Mouse (Mus musculus) hindbrain, embryonic 11.5 days (tissue): ENCODE results near the gene Capn15. TPM values are rescaled to one million over a fixed set of nuclear protein-coding genes. Genes with fewer than 3 reads are reported as not detected.

Experiments used
- ATAC-seq: fragments of 200-750 bp; cut with Nextera tagmentation; 2 replicates; pipeline ENCODE4 v1.8.0; 2017; ENCODE audit warnings: mild to moderate bottlenecking, moderate TSS enrichment, moderate library complexity; ENCODE audit not compliant: low FRiP score
- DNase-seq: peaks from one replicate; pipeline ENCODE4 v3.0.0-alpha.2; 2015; ENCODE audit warnings: low spot score
- H3K27ac ChIP-seq: fragments of 300-500 bp; sonication (generic); 2 replicates; pipeline ENCODE4 v1.5.1; 2014; ENCODE audit warnings: mild to moderate bottlenecking, low read depth, low read length
- H3K27me3 ChIP-seq: fragments of 300-500 bp; sonication (generic); 2 replicates; pipeline ENCODE4 v1.6.1; 2014; ENCODE audit warnings: mild to moderate bottlenecking, low read length, moderate library complexity, mixed read lengths; ENCODE audit not compliant: control insufficient read depth, insufficient read depth
- H3K36me3 ChIP-seq: fragments of 300-500 bp; sonication (generic); 2 replicates; pipeline ENCODE4 v1.6.1; 2014; ENCODE audit warnings: mild to moderate bottlenecking, low read length, moderate library complexity, mixed read lengths; ENCODE audit not compliant: control insufficient read depth, insufficient read depth
- H3K4me1 ChIP-seq: fragments of 300-500 bp; sonication (generic); replicated peaks from 2 replicates; pipeline ENCODE4 v1.6.1; 2014; ENCODE audit warnings: low read length, mixed read lengths; ENCODE audit not compliant: control insufficient read depth, insufficient read depth
- H3K4me2 ChIP-seq: fragments of 300-500 bp; sonication (generic); replicated peaks from 2 replicates; pipeline ENCODE4 v1.6.1; 2014; ENCODE audit warnings: mild to moderate bottlenecking, low read depth, low read length
- H3K4me3 ChIP-seq: fragments of 300-500 bp; sonication (generic); 2 replicates; pipeline ENCODE4 v1.5.1; 2014; ENCODE audit warnings: low read depth, low read length
- H3K9ac ChIP-seq: fragments of 300-500 bp; sonication (generic); 2 replicates; pipeline ENCODE4 v1.6.1; 2014; ENCODE audit warnings: low read depth, low read length
- H3K9me3 ChIP-seq: fragments of 300-500 bp; sonication (generic); 2 replicates; pipeline ENCODE4 v1.6.1; 2016; ENCODE audit warnings: low read length; ENCODE audit not compliant: control insufficient read depth
- WGBS: fragments of 180-500 bp; shearing (Covaris S2); extraction: QIAGEN DNeasy Blood & Tissue Kit; methylation state at CpG from one replicate; pipeline ENCODE4 v1.1.7; 2014; 5-methylcytosine and 5-hydroxymethylcytosine counted together
- polyA plus RNA-seq: library from polyadenylated mRNA; unstranded; fragments of >200 nt; fragmentation: Nextera tagmentation; extraction: Ambion mirVana; gene quantifications from 2 replicates; pipeline ENCODE4 v1.2.1, GENCODE M21; 2014

Capn15 gene
- polyA plus RNA-seq, 1 experiment from 2014 or later, result 19.5 TPM

GRCm38 (mm10) chr17:25984556-25985305 lies 865 bp downstream of the Capn15 start:
- Histone ChIP-seq H3K27ac (peak overlapping the region; percentile 85), H3K4me3 (peak overlapping the region; percentile 83), H3K27me3 (no peaks in the 10 kb centered on the region), H3K9me3 (no peaks in the 10 kb centered on the region), H3K4me2 (peak overlapping the region; percentile 87), H3K36me3 (no peaks in the 10 kb centered on the region), H3K9ac (peak overlapping the region; percentile 94), H3K4me1 (0 out of 2 replicates have a peak, but pooled peaks cover 2% of the 10 kb centered on the region)
- ATAC-seq (no peak), DNase-seq (no peak)
- WGBS, result 14% methylated on average over 17 of the region's 17 CpGs

GRCm38 (mm10) chr17:25984066-25984465 lies 1.5 kb downstream of the Capn15 start:
- ATAC-seq (no peak), DNase-seq (no peak)
- Histone ChIP-seq H3K36me3 (no peaks in the 10 kb centered on the region), H3K4me1 (0 out of 2 replicates have a peak, but pooled peaks cover 2% of the 10 kb centered on the region), H3K9me3 (no peaks in the 10 kb centered on the region), H3K27ac (no peak overlapping the region), H3K4me3 (no peak overlapping the region), H3K27me3 (no peaks in the 10 kb centered on the region), H3K9ac (no peak overlapping the region; the same call in 1 of the 2 replicates), H3K4me2 (peak overlapping the region; percentile 87)
- 94% methylated on average over 1 of the region's 1 CpGs for WGBS

DNA sequence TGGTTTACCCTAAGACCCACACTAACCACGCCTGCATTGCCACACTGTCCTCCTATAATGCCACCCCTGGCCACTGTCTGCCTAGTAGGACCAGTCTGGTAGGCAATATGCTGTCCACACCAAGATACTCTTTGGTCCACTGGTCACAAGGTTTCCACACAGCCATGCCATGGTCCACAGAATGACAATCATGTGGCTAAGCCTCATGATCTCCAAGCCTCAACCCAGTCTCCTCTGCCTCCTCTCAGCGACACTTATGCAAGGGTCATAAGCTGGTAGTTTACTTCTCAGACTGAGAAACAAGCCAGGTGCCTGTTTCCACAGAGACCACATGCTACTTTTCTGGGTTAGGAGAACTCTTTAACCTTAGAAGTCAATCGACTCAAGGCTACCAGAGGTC lies 2.7 kb downstream of the Capn15 start:
- H3K9ac ChIP-seq, result no peak overlapping the region
- no peaks in the 10 kb centered on the region for H3K9me3 ChIP-seq
- H3K27me3 ChIP-seq, result no peaks in the 10 kb centered on the region
- WGBS, result 96% methylated on average over 3 of the region's 3 CpGs
- H3K4me2 ChIP-seq, result no peak overlapping the region
- H3K4me3 ChIP-seq, result no peak overlapping the region
- no peak for DNase-seq
- H3K36me3 ChIP-seq, result no peaks in the 10 kb centered on the region
- no peak for ATAC-seq
- H3K4me1 ChIP-seq, result 0 out of 2 replicates have a peak, but pooled peaks cover 2% of the 10 kb centered on the region
- H3K27ac ChIP-seq, result no peak overlapping the region

DNA sequence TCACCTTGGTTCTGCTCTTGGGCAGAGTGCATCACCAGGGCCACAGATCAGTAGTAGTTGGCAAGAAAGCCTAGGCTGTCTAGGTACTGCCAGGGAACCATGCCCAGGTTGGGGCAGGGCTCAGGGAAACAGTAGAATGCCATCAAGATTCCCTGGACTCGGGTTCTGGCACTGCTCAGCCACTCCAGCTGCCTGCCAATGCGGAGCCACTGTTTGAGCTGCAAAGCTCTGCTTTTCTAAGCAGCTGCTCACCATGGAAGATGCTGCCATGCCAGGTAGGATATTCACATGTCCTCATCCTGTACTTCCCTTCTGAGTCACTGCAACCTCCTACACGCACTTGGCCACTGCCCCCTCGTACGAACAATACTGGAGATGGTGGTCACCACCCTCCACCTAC lies 4.7 kb downstream of the Capn15 start:
- Histone ChIP-seq H3K4me3 (no peak overlapping the region), H3K4me1 (0 out of 2 replicates have a peak, but pooled peaks cover 2% of the 10 kb centered on the region), H3K9ac (no peak overlapping the region), H3K9me3 (no peaks in the 10 kb centered on the region), H3K4me2 (no peak overlapping the region), H3K36me3 (no peaks in the 10 kb centered on the region), H3K27ac (no peak overlapping the region), H3K27me3 (no peaks in the 10 kb centered on the region)
- no peak for ATAC-seq
- WGBS, result 92% methylated on average over 5 of the region's 5 CpGs
- DNase-seq, result no peak

GRCm38 (mm10) chr17:25979829-25980738 lies 5.5 kb downstream of the Capn15 start:
- Histone ChIP-seq H3K4me3 (no peak overlapping the region), H3K9ac (no peak overlapping the region), H3K36me3 (no peaks in the 10 kb centered on the region), H3K27ac (no peak overlapping the region), H3K9me3 (no peaks in the 10 kb centered on the region), H3K27me3 (no peaks in the 10 kb centered on the region), H3K4me2 (no peak overlapping the region), H3K4me1 (0 out of 2 replicates have a peak, but pooled peaks cover 2% of the 10 kb centered on the region)
- WGBS, result 94% methylated on average over 5 of the region's 5 CpGs
- no peak for ATAC-seq
- DNase-seq, result no peak

GRCm38 (mm10) chr17:25970954-25971707 lies 14.5 kb downstream of the Capn15 start:
- no peak overlapping the region for H3K4me3 ChIP-seq
- H3K9ac ChIP-seq, result no peak overlapping the region
- ATAC-seq (no peak), DNase-seq (no peak)
- no peaks in the 10 kb centered on the region for H3K27me3 ChIP-seq
- H3K4me2 ChIP-seq, result no peak overlapping the region
- H3K36me3 ChIP-seq, result no peaks in the 10 kb centered on the region
- no peak overlapping the region for H3K27ac ChIP-seq
- WGBS, result 96% methylated on average over 4 of the region's 4 CpGs
- no peaks in the 10 kb centered on the region for H3K9me3 ChIP-seq
- no peaks in the 10 kb centered on the region for H3K4me1 ChIP-seq

DNA sequence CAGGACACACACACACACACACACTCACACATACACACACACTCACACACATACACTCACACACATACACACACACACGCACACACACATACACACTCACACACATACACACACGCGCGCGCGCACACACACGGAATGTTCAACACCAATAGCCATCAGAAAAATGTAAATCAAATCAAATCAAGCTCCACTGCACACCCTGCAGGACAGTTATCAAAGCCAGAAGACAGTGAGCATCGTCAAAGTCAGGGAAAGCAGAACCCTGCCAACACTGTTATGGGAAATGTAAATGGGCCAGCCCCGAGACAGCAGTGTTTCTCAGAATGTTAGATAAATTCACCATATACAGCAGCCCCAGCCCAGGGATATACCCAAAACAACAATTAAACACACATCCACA lies 15.1 kb downstream of the Capn15 start:
- Histone ChIP-seq H3K4me3 (no peak overlapping the region), H3K9ac (no peak overlapping the region), H3K4me1 (no peaks in the 10 kb centered on the region), H3K9me3 (no peaks in the 10 kb centered on the region), H3K36me3 (no peaks in the 10 kb centered on the region), H3K27me3 (no peaks in the 10 kb centered on the region), H3K27ac (no peak overlapping the region), H3K4me2 (no peak overlapping the region)
- DNase-seq (no peak), ATAC-seq (no peak)
- 95% methylated on average over 9 of the region's 9 CpGs for WGBS

DNA sequence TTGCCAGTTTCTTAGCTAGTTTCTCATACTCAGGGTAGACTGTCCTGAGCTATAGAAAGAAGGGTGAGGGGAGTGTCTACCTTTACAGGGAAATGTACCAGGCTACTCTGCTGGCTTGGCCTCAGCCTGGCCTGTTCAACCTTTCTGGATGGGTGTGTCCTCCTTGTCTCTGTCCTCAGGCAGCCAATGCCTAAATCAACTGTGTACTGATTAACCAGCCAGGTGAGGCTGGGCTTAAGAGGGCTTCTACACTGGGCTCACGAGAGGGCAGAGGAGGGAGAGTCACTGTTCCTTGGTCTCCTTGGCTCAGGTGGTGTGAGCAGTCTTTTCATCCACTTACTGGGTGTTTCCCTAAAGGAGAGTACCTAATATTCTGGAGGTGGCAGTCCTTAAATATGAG lies 17.4 kb downstream of the Capn15 start:
- Histone ChIP-seq H3K27me3 (no peaks in the 10 kb centered on the region), H3K9ac (no peak overlapping the region), H3K4me1 (no peaks in the 10 kb centered on the region), H3K36me3 (no peaks in the 10 kb centered on the region), H3K27ac (no peak overlapping the region), H3K9me3 (no peaks in the 10 kb centered on the region), H3K4me3 (no peak overlapping the region), H3K4me2 (no peak overlapping the region)
- ATAC-seq, result no peak
- DNase-seq, result no peak
- 72% methylated on average over 1 of the region's 1 CpGs for WGBS
